Mouse (Mus musculus): Measurements from ENCODE around the gene Pitpnc1.

Pitpnc1 gene

DNA sequence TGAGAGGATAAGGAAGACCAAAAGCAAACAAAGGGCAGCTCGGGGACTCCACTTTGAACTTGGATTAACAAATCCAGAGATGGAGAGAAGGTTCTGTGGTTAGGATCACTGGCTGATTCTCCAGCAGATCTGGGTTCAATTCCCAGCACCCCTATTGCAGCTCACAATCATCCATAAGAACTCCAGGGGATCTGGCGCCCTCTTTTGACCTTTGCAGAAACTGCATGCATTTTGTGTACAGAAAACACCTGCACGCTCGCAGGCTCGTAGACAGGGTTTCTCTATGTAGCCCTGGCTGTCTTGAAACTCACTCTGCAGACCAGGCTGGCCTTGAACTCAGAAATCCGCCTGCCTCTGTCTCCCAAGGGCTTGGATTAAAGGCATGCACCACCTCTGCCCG lies 219.0 kb downstream of the Pitpnc1 start:
- in situ Hi-C loops (cut with MboI; ENCODE audit: unreplicated experiment in 2 of 2): no loop called here

GRCm38 (mm10) chr11:107250882-107251281 lies 219.6 kb downstream of the Pitpnc1 start:
- in situ Hi-C loops (cut with MboI; ENCODE audit: unreplicated experiment in 2 of 2): no loop called here

DNA sequence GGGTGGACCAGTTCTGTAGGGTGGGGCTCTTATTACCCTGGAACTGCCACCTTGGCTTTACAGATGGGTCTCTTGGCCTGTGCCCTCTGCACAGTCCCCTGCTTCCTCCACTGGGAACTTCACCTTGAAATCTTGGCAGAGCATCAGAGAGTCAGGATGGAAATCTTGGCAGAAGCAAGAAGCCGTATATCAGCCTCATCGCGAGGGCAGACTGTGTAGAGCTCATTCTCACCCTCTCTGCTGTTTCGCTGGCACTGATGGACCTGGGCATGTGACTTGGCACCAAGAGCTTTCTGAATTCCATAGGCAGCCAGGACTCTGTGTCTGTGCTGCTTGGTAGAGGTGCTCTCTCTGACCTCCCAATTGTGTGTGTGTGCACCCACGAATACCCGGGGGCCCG lies 221.7 kb downstream of the Pitpnc1 start:
- in situ Hi-C loops (cut with MboI; ENCODE audit: unreplicated experiment in 2 of 2): no loop called here

GRCm38 (mm10) chr11:107245657-107246056 lies 224.8 kb downstream of the Pitpnc1 start:
- in situ Hi-C loops (cut with MboI; ENCODE audit: unreplicated experiment in 2 of 2): no loop called here

- in situ Hi-C loops (cut with MboI; ENCODE audit: unreplicated experiment in 2 of 2): no loop called here
Observed at GRCm38 (mm10) chr11:107243126-107243525, 227.4 kb downstream of the Pitpnc1 start.

- in situ Hi-C loops (cut with MboI; ENCODE audit: unreplicated experiment in 2 of 2): no loop called here
Observed at GRCm38 (mm10) chr11:107241678-107242077, 228.8 kb downstream of the Pitpnc1 start.

DNA sequence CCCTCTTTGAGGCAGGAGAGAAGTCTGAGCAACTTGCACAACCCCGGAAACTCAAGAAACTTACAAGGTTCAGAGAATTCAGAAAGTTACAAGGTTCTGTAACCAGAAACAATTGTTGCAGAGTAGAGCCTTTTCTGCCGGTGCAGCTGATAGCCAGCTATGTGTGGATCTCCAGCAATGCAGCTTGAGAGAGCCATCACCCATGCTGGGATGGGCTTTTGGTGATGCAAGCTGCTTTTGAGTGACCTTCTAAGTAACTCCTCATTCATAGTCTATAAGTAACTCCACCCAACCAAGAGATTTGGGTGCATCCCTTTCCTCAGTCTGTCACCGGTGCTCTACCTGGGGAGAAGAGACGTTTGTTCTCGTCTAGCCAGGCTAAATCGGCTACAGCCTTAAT lies 232.0 kb downstream of the Pitpnc1 start:
- in situ Hi-C loops (cut with MboI; ENCODE audit: unreplicated experiment in 2 of 2): no loop called here

DNA sequence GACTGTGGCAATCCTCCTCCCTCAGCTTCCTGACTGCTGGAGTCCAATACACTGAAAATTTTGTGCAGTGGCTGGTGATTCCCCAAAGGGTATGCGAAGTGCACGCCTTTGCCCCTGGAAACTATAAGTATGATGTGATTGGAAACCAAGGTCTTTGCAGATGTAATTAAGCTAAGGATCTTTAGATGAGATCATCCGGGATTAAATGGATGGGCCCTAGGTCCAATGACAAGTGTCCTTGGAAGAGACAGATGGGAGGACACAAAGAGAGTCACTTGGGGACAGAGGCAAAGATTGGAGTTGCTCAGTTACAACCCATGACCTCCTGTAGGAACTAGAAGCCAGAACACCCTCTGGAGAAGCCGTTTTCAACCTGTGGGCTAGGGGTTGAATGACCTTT lies 233.0 kb downstream of the Pitpnc1 start:
- in situ Hi-C loops (cut with MboI; ENCODE audit: unreplicated experiment in 2 of 2): no loop called here

DNA sequence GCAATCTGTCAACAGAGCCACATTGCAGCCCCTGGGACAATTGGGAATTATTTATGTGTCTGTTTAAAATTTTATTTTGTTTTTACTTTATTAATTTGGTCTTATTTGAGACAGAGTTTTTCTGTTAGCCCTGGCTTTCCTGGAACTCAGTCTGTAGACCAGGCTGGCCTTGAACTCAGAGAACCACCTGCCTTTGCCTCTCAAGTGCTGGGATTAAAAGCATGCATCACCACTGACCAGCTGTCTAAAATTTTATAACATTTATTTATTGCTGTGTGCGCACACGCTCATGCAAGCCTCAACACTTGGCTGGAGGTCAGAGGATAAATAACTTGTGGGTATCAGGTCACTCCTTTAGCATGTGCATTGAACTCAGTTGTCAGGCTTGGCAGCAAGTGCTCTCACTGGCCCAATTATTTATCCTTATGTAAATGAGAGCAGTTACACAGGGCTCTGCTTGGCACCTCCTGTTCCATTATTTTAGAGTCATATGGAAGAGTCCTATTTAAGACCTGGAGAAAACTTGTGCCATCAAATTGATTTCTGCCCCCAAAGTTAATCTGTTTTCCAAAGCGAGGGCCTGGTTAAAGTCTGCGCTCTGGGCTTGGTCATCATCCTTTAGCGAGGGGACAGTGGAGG lies 237.1 kb downstream of the Pitpnc1 start:
- in situ Hi-C loops (cut with MboI; ENCODE audit: unreplicated experiment in 2 of 2): no loop called here

DNA sequence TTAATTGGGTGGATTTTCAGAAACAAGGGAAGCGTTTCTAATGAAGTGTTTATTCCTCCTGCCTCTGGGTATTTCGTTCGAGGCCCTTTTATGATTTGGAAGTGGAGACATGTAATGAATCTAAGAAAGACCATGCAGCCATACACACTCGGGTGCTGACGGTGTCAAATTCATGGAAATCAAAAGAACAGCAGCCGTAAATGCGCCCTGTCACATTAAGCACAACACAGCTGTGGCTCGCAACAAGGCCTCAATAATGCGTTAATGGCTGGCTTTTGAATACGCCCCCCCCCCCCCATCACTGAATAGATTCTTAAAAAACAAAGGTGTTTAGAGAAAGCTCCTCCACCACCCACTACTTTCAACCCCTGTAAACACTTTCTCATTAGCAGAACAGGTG lies 240.4 kb downstream of the Pitpnc1 start:
- in situ Hi-C loops (cut with MboI; ENCODE audit: unreplicated experiment in 2 of 2): no loop called here

DNA sequence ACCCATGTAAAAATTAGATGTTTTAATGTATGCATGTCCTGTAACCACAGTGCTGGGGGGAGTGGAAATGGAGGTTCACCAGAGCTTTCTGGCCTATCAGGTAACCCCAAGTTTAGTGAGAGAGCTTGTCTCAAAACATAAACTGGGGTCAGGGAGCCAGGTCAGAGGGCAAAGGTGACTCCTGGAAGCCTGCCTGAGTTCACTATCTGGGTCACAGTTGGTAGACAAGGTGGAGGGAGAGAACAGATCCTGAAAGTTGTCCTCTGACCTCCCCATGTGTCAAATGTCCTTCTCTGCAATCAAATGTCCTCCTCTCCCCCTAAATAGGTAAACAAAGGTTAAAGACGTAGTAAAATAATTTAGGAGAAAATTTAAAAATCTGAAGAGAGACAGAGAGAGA lies 244.1 kb downstream of the Pitpnc1 start:
- in situ Hi-C loops (cut with MboI; ENCODE audit: unreplicated experiment in 2 of 2): no loop called here

DNA sequence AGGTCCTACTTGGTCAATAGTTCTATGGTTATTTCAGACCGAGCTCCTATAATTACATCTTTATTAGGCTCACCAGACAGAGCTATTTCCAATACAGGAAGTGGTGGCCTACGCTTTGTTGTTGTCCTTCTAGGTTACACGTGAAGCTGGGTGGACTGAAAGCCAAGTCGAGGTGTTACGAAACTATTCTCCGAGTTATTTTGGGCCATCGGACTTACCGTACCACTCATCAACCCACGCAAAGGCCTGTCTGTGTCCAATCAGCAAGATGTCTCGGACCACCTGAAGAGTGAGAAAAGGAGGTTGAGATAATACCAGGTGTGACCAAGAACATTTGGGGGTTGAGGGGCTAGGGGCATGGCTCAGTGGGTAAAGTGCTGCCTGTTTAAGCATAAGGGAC lies 244.5 kb downstream of the Pitpnc1 start:
- in situ Hi-C loops (cut with MboI; ENCODE audit: unreplicated experiment in 2 of 2): no loop called here

GRCm38 (mm10) chr11:107225301-107225700 lies 245.2 kb downstream of the Pitpnc1 start:
- in situ Hi-C loops (cut with MboI; ENCODE audit: unreplicated experiment in 2 of 2): no loop called here

DNA sequence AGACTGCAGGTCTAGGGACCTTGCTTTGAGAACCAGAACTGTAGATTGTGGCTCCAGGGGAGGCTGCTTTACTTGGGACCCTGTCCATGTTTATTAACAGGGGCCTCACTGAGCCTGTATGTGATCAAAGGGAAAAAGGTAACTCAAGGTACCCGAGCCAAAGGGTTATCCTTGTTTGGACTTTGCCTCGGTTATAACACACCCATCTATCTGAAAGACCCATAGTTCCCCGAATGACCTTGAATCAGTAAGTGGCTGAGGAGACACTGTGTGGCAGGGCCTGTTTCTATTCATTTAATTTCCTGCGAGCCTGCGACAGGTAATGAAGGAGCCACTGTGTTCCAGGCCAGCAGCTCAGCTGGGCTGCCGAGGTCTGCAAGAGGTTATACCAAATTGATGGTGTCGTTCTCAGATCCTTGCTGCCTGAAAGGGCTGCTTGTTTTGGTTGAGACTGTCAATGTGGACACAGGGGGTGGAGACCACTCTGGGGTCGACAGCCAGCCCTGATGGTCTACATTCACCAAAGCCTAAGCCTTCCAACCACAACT lies 246.8 kb downstream of the Pitpnc1 start:
- in situ Hi-C loops (cut with MboI; ENCODE audit: unreplicated experiment in 2 of 2): loop anchor here in 1 of 2 experiments (25.0 kb wide), 1 partner anchor 764 kb away; no protein-coding TSS in a partner anchor

GRCm38 (mm10) chr11:107223169-107223561 lies 247.3 kb downstream of the Pitpnc1 start:
- in situ Hi-C loops (cut with MboI; ENCODE audit: unreplicated experiment in 2 of 2): loop anchor here in 1 of 2 experiments (25.0 kb wide), 1 partner anchor 764 kb away; no protein-coding TSS in a partner anchor

- in situ Hi-C loops (cut with MboI; ENCODE audit: unreplicated experiment in 2 of 2): loop anchor here in 1 of 2 experiments (25.0 kb wide), 1 partner anchor 765 kb away; no protein-coding TSS in a partner anchor
Observed at GRCm38 (mm10) chr11:107222531-107223168, 247.8 kb downstream of the Pitpnc1 start.

DNA sequence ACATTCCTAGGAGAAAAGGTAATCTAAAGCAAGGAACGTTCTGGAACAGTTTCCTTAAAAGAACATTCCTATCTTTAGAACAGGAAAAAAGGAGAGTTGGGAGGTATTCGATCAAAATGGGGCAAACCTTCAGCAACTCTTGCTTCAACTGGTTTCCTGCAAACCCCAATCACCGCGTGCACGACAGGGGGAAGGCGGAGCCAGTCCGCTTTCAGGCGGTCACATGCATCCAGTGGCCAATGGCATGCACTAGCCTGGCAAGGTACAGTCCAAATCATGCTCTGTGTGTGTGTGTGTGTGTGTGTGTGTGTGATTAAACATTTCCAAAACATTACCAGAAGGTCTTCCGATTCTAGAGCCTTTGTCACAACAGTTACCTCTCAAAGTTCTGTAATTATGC lies 255.4 kb downstream of the Pitpnc1 start:
- in situ Hi-C loops (cut with MboI; ENCODE audit: unreplicated experiment in 2 of 2): loop anchor here (5.0 to 25.0 kb wide), 2 partner anchors 167 to 772 kb away; no protein-coding TSS in a partner anchor

GRCm38 (mm10) chr11:107213745-107214144 lies 256.8 kb downstream of the Pitpnc1 start:
- in situ Hi-C loops (cut with MboI; ENCODE audit: unreplicated experiment in 2 of 2): loop anchor here (5.0 to 25.0 kb wide), 2 partner anchors 259 to 774 kb away; partner anchors contain the start of gene Pitpnc1 (in 2 of the 2)

DNA sequence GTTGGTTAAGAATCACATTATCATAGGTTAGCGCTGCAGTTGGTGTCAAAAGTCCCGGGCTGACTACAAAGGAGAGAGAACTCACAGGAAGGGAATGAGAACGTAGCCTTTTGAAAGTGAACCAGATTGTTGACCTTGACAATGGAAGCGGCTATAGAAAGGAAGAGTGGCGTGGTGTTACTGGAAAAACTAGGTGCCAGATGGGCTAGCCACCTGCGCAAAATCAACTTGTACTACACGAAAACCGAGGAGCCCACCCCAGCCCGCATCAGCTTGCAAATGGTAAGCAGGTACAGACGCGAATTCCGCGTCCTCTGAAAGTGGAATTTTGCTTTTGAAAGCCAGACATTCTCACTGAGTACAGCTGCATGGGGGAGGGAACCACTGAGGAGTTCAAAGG lies 260.7 kb downstream of the Pitpnc1 start:
- in situ Hi-C loops (cut with MboI; ENCODE audit: unreplicated experiment in 2 of 2): loop anchor here (5.0 to 25.0 kb wide), 2 partner anchors 262 to 777 kb away; partner anchors contain the start of gene Pitpnc1 (in 2 of the 2)

- in situ Hi-C loops (cut with MboI; ENCODE audit: unreplicated experiment in 2 of 2): loop anchor here in 1 of 2 experiments (25.0 kb wide), 1 partner anchor 786 kb away; no protein-coding TSS in a partner anchor
Observed at GRCm38 (mm10) chr11:107201773-107202172, 268.7 kb downstream of the Pitpnc1 start.

- in situ Hi-C loops (cut with MboI; ENCODE audit: unreplicated experiment in 2 of 2): no loop called here
Observed at GRCm38 (mm10) chr11:107199281-107199680, 271.2 kb downstream of the Pitpnc1 start.
